Mouse (Mus musculus): ENCODE results near the gene Susd2.

- TF ChIP-seq MAZ (IDR thresholded peaks at IDR 0.05; ENCODE audit: low read depth, low read length): no peak
- no peak for TF ChIP-seq POLR2A (IDR thresholded peaks at IDR 0.05; ENCODE audit: low read depth, low read length)
- no peak for TF ChIP-seq MXI1 (IDR thresholded peaks at IDR 0.05; ENCODE audit: low read depth, low read length)
- no peak for TF ChIP-seq CTCF (conservative IDR thresholded peaks at IDR 0.05 in 1 of 2, IDR thresholded peaks at IDR 0.05 in 1 of 2; ENCODE audit: low read depth in 2 of 2, low read length in 2 of 2)
- TF ChIP-seq POLR2AphosphoS2 (IDR thresholded peaks at IDR 0.05; ENCODE audit: low read depth, low read length): no peak
- no peak for TF ChIP-seq MYC (IDR thresholded peaks at IDR 0.05; ENCODE audit: low read depth, low read length)
- no peak for TF ChIP-seq ZKSCAN1 (IDR thresholded peaks at IDR 0.05; ENCODE audit: borderline replicate concordance, low read depth, low read length)
- TF ChIP-seq MEF2A (IDR thresholded peaks at IDR 0.05; ENCODE audit: borderline replicate concordance, low read depth, low read length): no peak
- no peak for TF ChIP-seq E2F4 (IDR thresholded peaks at IDR 0.05; ENCODE audit: insufficient replicate concordance, low read depth, low read length)
- no peak for TF ChIP-seq KAT2A (IDR thresholded peaks at IDR 0.05; ENCODE audit: insufficient replicate concordance, low read length)
Observed at GRCm38 (mm10) chr10:75675594-75675993, 31.8 kb upstream of the Susd2 start.

Data from CH12.LX (cell line).